Mouse (Mus musculus): ENCODE data around the gene Pip5k1b. TPM values are rescaled to one million over a fixed set of nuclear protein-coding genes. Genes with fewer than 3 reads are reported as not detected.

Gene Pip5k1b
- polyA plus RNA-seq, 1 experiment: 0.24 TPM

DNA sequence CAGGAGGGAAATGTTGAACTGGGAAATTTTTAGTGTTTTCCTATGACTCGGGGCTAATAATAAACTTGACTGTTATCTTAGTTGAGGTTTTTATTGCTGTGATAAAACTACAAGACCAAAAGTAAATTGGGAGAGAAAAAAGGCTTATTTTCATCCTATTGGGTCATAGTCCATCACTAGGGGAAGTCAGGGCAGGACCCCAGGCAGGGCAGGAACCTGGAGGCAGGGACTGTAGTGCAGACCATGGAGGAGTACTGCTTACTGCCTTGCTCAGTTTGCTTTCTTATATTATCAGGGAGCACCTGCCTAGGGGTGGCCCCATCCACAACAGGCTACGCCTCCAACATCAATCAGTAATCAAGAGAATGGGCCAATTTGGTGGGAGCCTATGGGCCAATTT is 101.2 kb downstream of the Pip5k1b start:
- H3K4me2 ChIP-seq (ENCODE audit: low read depth): no peak overlapping the region
- H3K27me3 ChIP-seq (ENCODE audit: control insufficient read depth, insufficient read depth, insufficient read length): no peaks in the 10 kb centered on the region
- H3K79me2 ChIP-seq (ENCODE audit: control insufficient read depth, insufficient read depth): no peaks in the 10 kb centered on the region

GRCm38 (mm10) chr19:24453379-24453778 is 102.3 kb downstream of the Pip5k1b start:
- Histone ChIP-seq H3K79me2 (ENCODE audit: control insufficient read depth, insufficient read depth) (no peaks in the 10 kb centered on the region), H3K4me2 (ENCODE audit: low read depth) (peak overlapping the region; percentile 30), H3K27me3 (ENCODE audit: control insufficient read depth, insufficient read depth, insufficient read length) (no peaks in the 10 kb centered on the region), H3ac (ENCODE audit: control insufficient read depth, insufficient read length) (no peak overlapping the region), H3K36me3 (ENCODE audit: control insufficient read depth, insufficient read depth) (no peaks in the 10 kb centered on the region), H3K4me3 (no peak overlapping the region)
- TF ChIP-seq SRF (IDR thresholded peaks at IDR 0.05; ENCODE audit: control insufficient read depth, insufficient read length, low read depth) (no peak), USF1 (IDR thresholded peaks at IDR 0.05; ENCODE audit: low read depth) (no peak), REST (IDR thresholded peaks at IDR 0.05; ENCODE audit: insufficient read depth, insufficient read length) (no peak), E2F4 (IDR thresholded peaks at IDR 0.05; ENCODE audit: insufficient read depth) (no peak), TCF3 (IDR thresholded peaks at IDR 0.05; ENCODE audit: insufficient read length, low read depth) (no peak), MYOD1 (IDR thresholded peaks at IDR 0.05; ENCODE audit: control insufficient read depth in 1 of 3, insufficient read length in 2 of 3, low read depth in 2 of 3) (no peak), TCF12 (IDR thresholded peaks at IDR 0.05; ENCODE audit: insufficient read depth, poor library complexity, severe bottlenecking) (no peak), POLR2A (IDR thresholded peaks at IDR 0.05; ENCODE audit: insufficient read length, low read depth) (no peak), CEBPB (IDR thresholded peaks at IDR 0.05; ENCODE audit: insufficient read depth, poor library complexity, severe bottlenecking) (no peak), POLR2AphosphoS2 (IDR thresholded peaks at IDR 0.05; ENCODE audit: insufficient read length, low read depth) (no peak), MAX (IDR thresholded peaks at IDR 0.05; ENCODE audit: low read depth) (no peak), MYOG (IDR thresholded peaks at IDR 0.05; ENCODE audit: control insufficient read depth in 1 of 3, insufficient read depth in 1 of 3, insufficient read length in 2 of 3, low read depth in 2 of 3) (no peak)

More for the DNA sequence above, 101.2 kb downstream of the Pip5k1b start:
- TF ChIP-seq MYOD1 (IDR thresholded peaks at IDR 0.05; ENCODE audit: control insufficient read depth in 1 of 3, insufficient read length in 2 of 3, low read depth in 2 of 3) (no peak), SRF (IDR thresholded peaks at IDR 0.05; ENCODE audit: control insufficient read depth, insufficient read length, low read depth) (no peak), POLR2AphosphoS2 (IDR thresholded peaks at IDR 0.05; ENCODE audit: insufficient read length, low read depth) (no peak), POLR2A (IDR thresholded peaks at IDR 0.05; ENCODE audit: insufficient read length, low read depth) (no peak), TCF12 (IDR thresholded peaks at IDR 0.05; ENCODE audit: insufficient read depth, poor library complexity, severe bottlenecking) (no peak), MAX (IDR thresholded peaks at IDR 0.05; ENCODE audit: low read depth) (no peak), USF1 (IDR thresholded peaks at IDR 0.05; ENCODE audit: low read depth) (no peak), REST (IDR thresholded peaks at IDR 0.05; ENCODE audit: insufficient read depth, insufficient read length) (no peak), CEBPB (IDR thresholded peaks at IDR 0.05; ENCODE audit: insufficient read depth, poor library complexity, severe bottlenecking) (no peak), TCF3 (IDR thresholded peaks at IDR 0.05; ENCODE audit: insufficient read length, low read depth) (no peak)
- Histone ChIP-seq H3ac (ENCODE audit: control insufficient read depth, insufficient read length) (no peak overlapping the region), H3K4me3 (no peak overlapping the region), H3K36me3 (ENCODE audit: control insufficient read depth, insufficient read depth) (no peaks in the 10 kb centered on the region)

GRCm38 (mm10) chr19:24452441-24452898 is 103.2 kb downstream of the Pip5k1b start:
- H3K4me3 ChIP-seq: no peak overlapping the region
- no peak for TF ChIP-seq TCF12 (IDR thresholded peaks at IDR 0.05; ENCODE audit: insufficient read depth, poor library complexity, severe bottlenecking)
- no peaks in the 10 kb centered on the region for H3K79me2 ChIP-seq (ENCODE audit: control insufficient read depth, insufficient read depth)
- no peak overlapping the region for H3ac ChIP-seq (ENCODE audit: control insufficient read depth, insufficient read length)
- H3K36me3 ChIP-seq (ENCODE audit: control insufficient read depth, insufficient read depth): no peaks in the 10 kb centered on the region
- no peak overlapping the region for H3K4me2 ChIP-seq (ENCODE audit: low read depth)
- no peaks in the 10 kb centered on the region for H3K27me3 ChIP-seq (ENCODE audit: control insufficient read depth, insufficient read depth, insufficient read length)

DNA sequence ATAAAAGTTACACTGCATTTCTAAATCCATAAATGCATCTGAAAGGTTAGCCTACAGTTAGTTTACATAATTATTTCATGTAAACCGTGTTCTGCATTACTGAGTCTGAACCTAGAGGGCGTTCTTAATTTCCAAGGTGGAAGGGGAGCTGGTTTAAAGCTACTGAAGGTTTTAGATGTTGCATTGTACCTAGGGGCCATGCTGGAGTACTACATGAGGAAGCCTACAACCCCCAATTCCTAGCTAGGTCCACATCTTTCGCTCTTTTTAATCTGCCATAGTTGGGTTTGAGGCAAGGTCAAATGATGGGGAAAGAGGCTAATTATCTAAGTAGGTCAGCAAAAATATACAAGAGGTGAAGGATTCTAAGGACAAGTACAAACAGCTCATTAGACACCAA is 104.0 kb downstream of the Pip5k1b start:
- TF ChIP-seq TCF12 (IDR thresholded peaks at IDR 0.05; ENCODE audit: insufficient read depth, poor library complexity, severe bottlenecking) (no peak), CEBPB (IDR thresholded peaks at IDR 0.05; ENCODE audit: insufficient read depth, poor library complexity, severe bottlenecking) (no peak), MYOG (IDR thresholded peaks at IDR 0.05; ENCODE audit: control insufficient read depth in 1 of 3, insufficient read depth in 1 of 3, insufficient read length in 2 of 3, low read depth in 2 of 3) (no peak)
- H3K4me2 ChIP-seq (ENCODE audit: low read depth): no peak overlapping the region
- H3K36me3 ChIP-seq (ENCODE audit: control insufficient read depth, insufficient read depth): no peaks in the 10 kb centered on the region
- no peak overlapping the region for H3ac ChIP-seq (ENCODE audit: control insufficient read depth, insufficient read length)
- no peaks in the 10 kb centered on the region for H3K79me2 ChIP-seq (ENCODE audit: control insufficient read depth, insufficient read depth)
- no peak overlapping the region for H3K4me3 ChIP-seq
- H3K27me3 ChIP-seq (ENCODE audit: control insufficient read depth, insufficient read depth, insufficient read length): no peaks in the 10 kb centered on the region

GRCm38 (mm10) chr19:24450740-24451139 is 104.9 kb downstream of the Pip5k1b start:
- Histone ChIP-seq H3K4me2 (ENCODE audit: low read depth) (no peak overlapping the region), H3K4me3 (no peak overlapping the region), H3ac (ENCODE audit: control insufficient read depth, insufficient read length) (no peak overlapping the region), H3K27me3 (ENCODE audit: control insufficient read depth, insufficient read depth, insufficient read length) (no peaks in the 10 kb centered on the region), H3K36me3 (ENCODE audit: control insufficient read depth, insufficient read depth) (no peaks in the 10 kb centered on the region), H3K79me2 (ENCODE audit: control insufficient read depth, insufficient read depth) (no peaks in the 10 kb centered on the region)
- TF ChIP-seq TCF3 (IDR thresholded peaks at IDR 0.05; ENCODE audit: insufficient read length, low read depth): no peak

DNA sequence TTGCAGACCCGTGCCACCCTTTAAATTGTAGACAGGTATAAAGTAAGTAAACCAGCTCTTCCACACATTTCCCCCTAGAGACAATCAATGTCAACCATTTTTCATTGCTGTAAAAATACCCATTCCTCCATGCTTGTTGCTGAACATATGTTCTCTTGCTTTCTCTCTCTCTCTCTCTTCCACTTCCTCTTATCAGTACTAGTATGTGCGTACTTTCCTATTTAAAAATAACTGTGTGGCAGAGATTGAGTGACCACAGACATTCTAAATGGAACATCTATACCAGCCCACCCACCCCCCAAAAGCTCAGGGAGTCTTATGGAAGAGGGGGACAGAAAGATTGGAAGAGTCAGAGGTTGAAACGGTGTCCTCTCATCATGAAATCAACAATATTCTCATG is 111.3 kb downstream of the Pip5k1b start:
- no peaks in the 10 kb centered on the region for H3K36me3 ChIP-seq (ENCODE audit: control insufficient read depth, insufficient read depth)

More for the DNA sequence above, 111.3 kb downstream of the Pip5k1b start:
- Histone ChIP-seq H3ac (ENCODE audit: control insufficient read depth, insufficient read length) (no peak overlapping the region), H3K4me3 (no peak overlapping the region), H3K27me3 (ENCODE audit: control insufficient read depth, insufficient read depth, insufficient read length) (no peaks in the 10 kb centered on the region), H3K4me2 (ENCODE audit: low read depth) (no peak overlapping the region), H3K79me2 (ENCODE audit: control insufficient read depth, insufficient read depth) (no peaks in the 10 kb centered on the region)
- TF ChIP-seq MAX (IDR thresholded peaks at IDR 0.05; ENCODE audit: low read depth): no peak
- TF ChIP-seq USF1 (IDR thresholded peaks at IDR 0.05; ENCODE audit: low read depth): no peak
- TF ChIP-seq MYOD1 (IDR thresholded peaks at IDR 0.05; ENCODE audit: control insufficient read depth in 1 of 3, insufficient read length in 2 of 3, low read depth in 2 of 3): no peak
- TF ChIP-seq TCF12 (IDR thresholded peaks at IDR 0.05; ENCODE audit: insufficient read depth, poor library complexity, severe bottlenecking): no peak
- TF ChIP-seq SRF (IDR thresholded peaks at IDR 0.05; ENCODE audit: control insufficient read depth, insufficient read length, low read depth): no peak
- TF ChIP-seq CEBPB (IDR thresholded peaks at IDR 0.05; ENCODE audit: insufficient read depth, poor library complexity, severe bottlenecking): no peak
- TF ChIP-seq REST (IDR thresholded peaks at IDR 0.05; ENCODE audit: insufficient read depth, insufficient read length): no peak
- no peak for TF ChIP-seq POLR2AphosphoS2 (IDR thresholded peaks at IDR 0.05; ENCODE audit: insufficient read length, low read depth)
- no peak for TF ChIP-seq POLR2A (IDR thresholded peaks at IDR 0.05; ENCODE audit: insufficient read length, low read depth)
- TF ChIP-seq MYOG (IDR thresholded peaks at IDR 0.05; ENCODE audit: control insufficient read depth in 1 of 3, insufficient read depth in 1 of 3, insufficient read length in 2 of 3, low read depth in 2 of 3): no peak
- TF ChIP-seq TCF3 (IDR thresholded peaks at IDR 0.05; ENCODE audit: insufficient read length, low read depth): no peak
- no peak for TF ChIP-seq E2F4 (IDR thresholded peaks at IDR 0.05; ENCODE audit: insufficient read depth)

All from myocyte (in vitro differentiated cells).